Mouse (Mus musculus) forebrain, embryonic 10.5 days (tissue): Measurements from ENCODE around the gene Irf6. TPM values are rescaled to one million over a fixed set of nuclear protein-coding genes. Genes with fewer than 3 reads are reported as not detected.

Experiments used
- DNase-seq: peaks from one replicate; pipeline ENCODE4 v3.0.0-alpha.2; 2017; ENCODE audit warnings: low spot score; ENCODE audit errors: extremely low spot score
- H3K27ac ChIP-seq: fragments of 300-500 bp; sonication (generic); 2 replicates; pipeline ENCODE4 v1.5.1; 2016; ENCODE audit warnings: mild to moderate bottlenecking
- H3K27me3 ChIP-seq: fragments of 300-500 bp; sonication (generic); 2 replicates; pipeline ENCODE4 v1.6.1; 2016; ENCODE audit warnings: mild to moderate bottlenecking; ENCODE audit not compliant: poor library complexity, severe bottlenecking
- H3K36me3 ChIP-seq: fragments of 300-500 bp; sonication (generic); replicated peaks from 2 replicates; pipeline ENCODE4 v1.6.1; 2016; ENCODE audit warnings: mild to moderate bottlenecking, moderate library complexity
- H3K4me1 ChIP-seq: fragments of 300-500 bp; sonication (generic); 2 replicates; pipeline ENCODE4 v1.6.1; 2016
- H3K4me3 ChIP-seq: fragments of 300-500 bp; sonication (generic); 2 replicates; pipeline ENCODE4 v1.5.1; 2016; ENCODE audit warnings: mild to moderate bottlenecking, moderate library complexity
- H3K9me3 ChIP-seq: fragments of 300-500 bp; sonication (generic); 2 replicates; pipeline ENCODE4 v1.6.1; 2016; ENCODE audit warnings: mild to moderate bottlenecking, moderate library complexity
- whole genome bisulfite sequencing: fragments of 180-500 bp; shearing (Covaris S2); methylation state at CpG from one replicate; pipeline ENCODE4 v1.1.7; 2016; 5-methylcytosine and 5-hydroxymethylcytosine counted together
- polyA plus RNA-seq: library from polyadenylated mRNA; unstranded; fragments of >200 nt; fragmentation: Nextera tagmentation; extraction: Ambion mirVana; gene quantifications from 2 replicates; pipeline ENCODE4 v1.2.1, GENCODE M21; 2016

Irf6 gene
- polyA plus RNA-seq, 1 experiment from 2014 or later: 3.9 TPM

DNA sequence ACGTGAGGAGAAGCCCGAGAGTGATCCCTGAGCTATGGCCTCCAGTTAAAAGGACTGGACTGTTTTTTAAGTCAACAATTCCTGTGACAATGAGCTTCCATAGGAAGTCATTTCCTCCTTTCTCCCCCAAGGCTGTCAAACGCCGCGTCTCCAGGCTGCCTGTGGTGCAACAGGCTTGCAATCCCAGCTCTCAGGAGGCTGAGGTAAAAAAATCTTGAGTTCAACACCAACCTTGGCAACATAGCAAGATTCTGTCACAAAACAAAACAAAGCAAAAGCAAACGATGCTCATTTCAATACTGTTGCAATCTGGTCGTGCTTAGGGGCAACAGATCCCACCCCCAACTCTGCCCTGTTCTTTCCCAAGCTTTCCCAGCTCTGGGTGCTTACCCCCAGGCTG lies 14.8 kb upstream of the Irf6 start:
- H3K27me3 ChIP-seq: no peaks in the 10 kb centered on the region
- WGBS: 63% methylated on average over 7 of the region's 7 CpGs

DNA sequence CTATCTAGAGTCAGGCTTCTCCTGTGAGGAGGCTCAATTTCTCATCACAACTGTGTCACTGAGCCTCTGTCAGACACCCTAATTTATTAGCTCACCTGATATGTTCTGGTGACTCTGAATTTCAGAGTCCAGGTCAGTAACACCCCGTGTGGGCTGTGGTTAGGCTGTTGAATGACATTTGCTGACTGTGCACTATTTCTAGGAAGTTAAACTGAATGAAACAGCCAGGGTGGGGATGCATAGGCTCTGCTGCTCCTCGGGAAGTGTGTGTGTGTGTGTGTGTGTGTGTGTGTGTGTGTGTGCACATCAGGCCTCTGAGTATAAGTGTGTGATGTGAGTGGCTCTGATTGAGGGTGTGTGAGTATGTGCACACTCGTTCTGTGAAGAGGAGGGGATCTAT lies 14.2 kb upstream of the Irf6 start:
- Histone ChIP-seq H3K4me1 (0 out of 2 replicates have a peak, but pooled peaks cover 12% of the 10 kb centered on the region), H3K27ac (no peak overlapping the region), H3K36me3 (no peaks in the 10 kb centered on the region), H3K9me3 (no peaks in the 10 kb centered on the region), H3K27me3 (no peaks in the 10 kb centered on the region), H3K4me3 (no peak overlapping the region)
- no peak for DNase-seq
- 64% methylated on average over 3 of the region's 3 CpGs for WGBS

More for the DNA sequence above, 14.8 kb upstream of the Irf6 start:
- Histone ChIP-seq H3K27ac (no peak overlapping the region), H3K4me1 (0 out of 2 replicates have a peak, but pooled peaks cover 12% of the 10 kb centered on the region), H3K4me3 (no peak overlapping the region), H3K9me3 (no peaks in the 10 kb centered on the region), H3K36me3 (no peaks in the 10 kb centered on the region)
- no peak for DNase-seq

DNA sequence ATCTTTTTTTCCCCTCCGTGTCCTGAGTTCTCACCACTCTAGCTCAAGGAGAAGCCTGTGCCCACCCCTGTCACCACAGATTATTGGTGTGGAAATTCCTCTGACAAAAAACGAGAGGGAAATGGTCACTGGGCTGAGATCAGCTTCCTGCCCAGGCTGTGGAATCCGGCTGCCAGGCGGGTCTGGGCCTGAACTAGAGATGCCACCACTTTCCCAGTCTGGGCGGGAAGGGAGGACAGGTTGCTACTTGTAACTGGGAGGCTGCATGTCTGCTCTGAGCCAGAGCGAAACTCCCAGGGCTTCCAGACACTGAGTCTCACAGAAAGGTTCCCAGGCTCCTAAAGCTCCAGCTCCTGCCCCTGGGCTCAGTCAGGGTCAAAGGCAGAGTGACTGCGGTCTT lies 11.8 kb upstream of the Irf6 start:
- Histone ChIP-seq H3K4me1 (0 out of 2 replicates have a peak, but pooled peaks cover 12% of the 10 kb centered on the region), H3K9me3 (no peaks in the 10 kb centered on the region), H3K27me3 (no peaks in the 10 kb centered on the region), H3K4me3 (no peak overlapping the region), H3K36me3 (no peaks in the 10 kb centered on the region), H3K27ac (no peak overlapping the region)
- DNase-seq: no peak
- 80% methylated on average over 7 of the region's 7 CpGs for WGBS

DNA sequence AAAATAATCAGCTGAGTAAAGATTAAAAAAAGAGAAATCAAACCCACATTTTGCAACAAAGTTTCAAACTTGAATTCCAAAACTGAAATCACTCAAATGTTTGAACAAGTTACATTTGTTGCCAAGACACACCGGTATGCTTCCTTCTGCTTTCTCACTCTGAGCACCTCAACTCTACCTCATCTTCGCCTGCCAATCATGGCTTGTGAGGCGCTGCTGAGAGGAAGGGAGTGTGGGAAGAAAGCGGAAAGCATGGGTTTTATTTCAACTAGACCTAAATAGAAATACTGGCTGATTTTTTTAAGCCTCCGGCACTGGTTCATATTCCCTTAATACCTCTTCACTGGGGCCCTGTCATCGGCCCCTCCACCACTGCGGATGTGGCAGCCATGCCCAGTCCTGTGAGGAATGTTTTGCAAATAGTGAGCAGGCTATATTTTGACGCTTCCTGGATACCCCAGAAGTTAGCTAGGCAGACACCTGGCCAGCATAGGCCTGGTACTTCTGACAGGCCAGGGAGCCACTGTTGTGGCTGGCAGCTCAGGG lies 10.3 kb upstream of the Irf6 start:
- Histone ChIP-seq H3K9me3 (no peaks in the 10 kb centered on the region), H3K27me3 (no peaks in the 10 kb centered on the region), H3K27ac (no peak overlapping the region), H3K4me3 (no peak overlapping the region), H3K4me1 (0 out of 2 replicates have a peak, but pooled peaks cover 12% of the 10 kb centered on the region), H3K36me3 (no peaks in the 10 kb centered on the region)
- no peak for DNase-seq
- 90% methylated on average over 8 of the region's 8 CpGs for WGBS

DNA sequence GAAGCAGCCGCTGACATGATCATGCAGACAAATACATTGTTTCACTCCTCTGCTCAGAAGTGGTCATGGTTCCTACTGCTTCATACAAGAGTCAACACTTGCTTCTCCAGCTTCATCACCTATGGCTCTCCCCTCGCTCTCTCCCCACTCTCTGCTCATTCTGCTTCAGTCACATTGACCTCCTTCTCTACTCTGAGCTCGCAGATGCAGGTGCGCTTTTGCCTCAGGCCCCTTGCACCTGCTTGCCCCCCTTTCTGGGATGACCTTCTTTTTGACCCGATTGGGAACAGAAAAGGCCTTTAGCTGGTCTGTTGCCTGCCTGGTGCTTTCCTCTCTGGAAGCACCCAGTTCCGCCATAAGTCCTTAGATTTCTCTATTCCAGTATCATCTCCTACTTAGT lies 8.4 kb upstream of the Irf6 start:
- no peaks in the 10 kb centered on the region for H3K36me3 ChIP-seq
- 88% methylated on average over 6 of the region's 6 CpGs for WGBS
- 0 out of 2 replicates have a peak, but pooled peaks cover 6% of the 10 kb centered on the region for H3K4me1 ChIP-seq
- no peaks in the 10 kb centered on the region for H3K9me3 ChIP-seq
- no peak overlapping the region for H3K4me3 ChIP-seq
- DNase-seq: no peak
- no peak overlapping the region for H3K27ac ChIP-seq
- H3K27me3 ChIP-seq: 0 out of 2 replicates have a peak, but pooled peaks cover 6% of the 10 kb centered on the region

DNA sequence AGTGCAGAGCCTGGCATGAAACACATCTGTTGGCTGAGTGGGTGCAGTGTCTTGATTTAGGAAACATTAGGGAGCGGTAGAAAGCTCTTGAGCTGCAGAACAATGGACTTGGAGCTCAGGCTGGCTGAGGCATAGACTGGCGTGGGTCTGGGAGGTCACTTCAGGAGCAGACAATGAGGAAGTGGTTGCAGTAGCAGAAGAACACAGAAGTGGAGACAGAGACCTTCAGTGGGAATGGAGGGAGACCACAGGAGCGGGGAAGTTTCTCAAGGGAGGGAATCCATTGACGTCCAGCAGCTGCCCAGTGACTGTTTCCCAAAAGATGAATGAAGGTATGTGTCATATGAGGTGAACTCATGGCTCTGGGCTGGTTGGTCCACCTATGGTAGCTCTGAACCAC lies 7.8 kb upstream of the Irf6 start:
- H3K36me3 ChIP-seq: no peaks in the 10 kb centered on the region
- no peak overlapping the region for H3K27ac ChIP-seq
- H3K9me3 ChIP-seq: no peaks in the 10 kb centered on the region
- 84% methylated on average over 4 of the region's 4 CpGs for WGBS
- no peak overlapping the region for H3K4me3 ChIP-seq
- H3K4me1 ChIP-seq: 0 out of 2 replicates have a peak, but pooled peaks cover 6% of the 10 kb centered on the region
- no peak for DNase-seq
- H3K27me3 ChIP-seq: 0 out of 2 replicates have a peak, but pooled peaks cover 8% of the 10 kb centered on the region

DNA sequence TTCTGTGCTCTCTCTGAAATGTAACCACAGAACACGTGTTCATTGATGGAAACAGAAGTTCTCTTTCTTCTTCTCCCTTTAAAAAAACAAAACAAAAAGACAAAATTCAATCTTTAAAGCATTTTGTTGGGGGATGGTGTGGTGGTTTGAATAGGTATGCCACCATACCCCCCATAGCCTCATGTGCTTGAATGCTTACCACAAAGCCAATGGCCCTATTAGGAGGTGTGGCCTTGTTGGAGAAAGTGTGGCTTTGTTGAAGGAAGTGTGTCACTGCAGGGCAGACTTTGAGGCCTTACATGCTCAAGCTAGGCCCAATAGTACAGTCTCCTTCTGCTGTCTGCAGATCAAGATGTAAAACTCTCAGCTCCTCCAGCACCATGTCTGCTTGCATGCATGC lies 6.5 kb upstream of the Irf6 start:
- Histone ChIP-seq H3K4me3 (no peak overlapping the region), H3K9me3 (no peaks in the 10 kb centered on the region), H3K36me3 (no peaks in the 10 kb centered on the region), H3K27ac (no peak overlapping the region), H3K4me1 (no peaks in the 10 kb centered on the region), H3K27me3 (peaks cover 19% of the 10 kb centered on the region)
- WGBS: 86% methylated on average over 1 of the region's 1 CpGs
- DNase-seq: no peak

DNA sequence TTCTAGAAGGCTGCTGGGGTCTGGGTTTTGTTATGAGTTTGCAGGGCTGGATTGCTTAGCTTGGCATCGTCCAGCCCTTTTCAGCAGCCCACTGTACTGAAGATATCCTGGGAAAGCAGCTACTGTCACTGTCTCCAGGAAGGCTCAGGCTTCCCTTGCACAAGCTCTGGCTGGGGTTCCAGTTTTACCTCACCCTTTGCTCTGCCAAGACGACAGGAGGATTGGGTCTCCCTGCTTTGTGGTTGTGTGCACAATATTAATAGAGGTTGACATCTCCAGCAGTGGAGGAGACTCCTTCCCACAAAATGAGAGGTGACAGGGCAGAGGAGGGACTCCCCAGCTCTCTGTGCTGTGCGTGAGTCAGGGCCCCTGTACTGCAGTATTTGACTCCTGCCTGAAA lies 3.7 kb upstream of the Irf6 start:
- Histone ChIP-seq H3K4me1 (peaks cover 15% of the 10 kb centered on the region), H3K27me3 (peaks cover 47% of the 10 kb centered on the region), H3K27ac (no peak overlapping the region), H3K4me3 (no peak overlapping the region), H3K9me3 (no peaks in the 10 kb centered on the region), H3K36me3 (no peaks in the 10 kb centered on the region)
- WGBS: 68% methylated on average over 3 of the region's 3 CpGs
- DNase-seq: no peak

DNA sequence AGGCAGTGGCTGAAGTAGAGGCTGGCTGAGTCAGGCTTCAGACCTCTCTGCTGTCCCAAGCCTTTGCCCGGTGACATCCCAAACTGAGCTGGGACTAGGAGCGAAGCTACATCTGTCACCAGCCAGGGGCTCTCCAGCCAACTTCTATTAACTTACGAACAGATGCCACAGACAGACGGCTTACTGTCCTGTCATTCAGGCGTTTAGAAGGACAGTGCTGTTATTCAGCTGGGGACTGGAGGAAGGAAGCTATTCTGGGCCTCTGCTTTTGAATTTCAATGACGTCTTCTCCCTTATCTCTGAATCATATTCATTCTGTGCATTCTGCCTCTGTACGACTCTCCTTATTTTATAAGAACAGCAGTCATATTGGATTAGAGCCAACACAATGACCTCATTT lies 1.8 kb upstream of the Irf6 start:
- DNase-seq: no peak
- H3K4me1 ChIP-seq: peaks cover 15% of the 10 kb centered on the region
- H3K9me3 ChIP-seq: no peaks in the 10 kb centered on the region
- H3K27ac ChIP-seq: no peak overlapping the region
- H3K4me3 ChIP-seq: no peak overlapping the region
- H3K27me3 ChIP-seq: peaks cover 65% of the 10 kb centered on the region
- H3K36me3 ChIP-seq: no peaks in the 10 kb centered on the region
- WGBS: 61% methylated on average over 7 of the region's 7 CpGs

DNA sequence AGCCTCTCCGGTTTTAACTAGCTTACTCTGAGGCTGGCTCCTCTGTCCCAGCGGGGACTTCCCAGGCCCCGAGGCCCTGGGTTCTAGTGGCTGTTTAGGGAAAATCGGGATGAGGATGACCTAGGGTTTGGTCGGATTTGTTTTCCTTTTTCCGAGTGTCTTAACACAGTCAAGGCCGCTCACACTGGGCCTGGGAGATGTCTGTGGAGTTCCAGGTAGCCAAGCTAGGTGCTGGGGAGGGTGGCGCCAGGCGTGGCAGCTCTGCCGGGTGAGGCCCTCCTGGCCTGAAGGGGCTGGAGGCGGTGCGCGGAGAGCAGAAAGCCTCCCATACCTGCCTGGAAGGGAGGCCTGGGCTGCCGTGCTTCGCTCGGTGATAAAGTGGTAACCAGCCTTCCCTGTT lies 650 bp downstream of the Irf6 start:
- Histone ChIP-seq H3K27me3 (peaks cover 72% of the 10 kb centered on the region), H3K9me3 (no peaks in the 10 kb centered on the region), H3K4me1 (peaks cover 19% of the 10 kb centered on the region), H3K4me3 (peak overlapping the region; percentile 50), H3K36me3 (no peaks in the 10 kb centered on the region), H3K27ac (no peak overlapping the region; the same call in 1 of the 2 replicates)
- DNase-seq: no peak
- 16% methylated on average over 16 of the region's 16 CpGs for WGBS

DNA sequence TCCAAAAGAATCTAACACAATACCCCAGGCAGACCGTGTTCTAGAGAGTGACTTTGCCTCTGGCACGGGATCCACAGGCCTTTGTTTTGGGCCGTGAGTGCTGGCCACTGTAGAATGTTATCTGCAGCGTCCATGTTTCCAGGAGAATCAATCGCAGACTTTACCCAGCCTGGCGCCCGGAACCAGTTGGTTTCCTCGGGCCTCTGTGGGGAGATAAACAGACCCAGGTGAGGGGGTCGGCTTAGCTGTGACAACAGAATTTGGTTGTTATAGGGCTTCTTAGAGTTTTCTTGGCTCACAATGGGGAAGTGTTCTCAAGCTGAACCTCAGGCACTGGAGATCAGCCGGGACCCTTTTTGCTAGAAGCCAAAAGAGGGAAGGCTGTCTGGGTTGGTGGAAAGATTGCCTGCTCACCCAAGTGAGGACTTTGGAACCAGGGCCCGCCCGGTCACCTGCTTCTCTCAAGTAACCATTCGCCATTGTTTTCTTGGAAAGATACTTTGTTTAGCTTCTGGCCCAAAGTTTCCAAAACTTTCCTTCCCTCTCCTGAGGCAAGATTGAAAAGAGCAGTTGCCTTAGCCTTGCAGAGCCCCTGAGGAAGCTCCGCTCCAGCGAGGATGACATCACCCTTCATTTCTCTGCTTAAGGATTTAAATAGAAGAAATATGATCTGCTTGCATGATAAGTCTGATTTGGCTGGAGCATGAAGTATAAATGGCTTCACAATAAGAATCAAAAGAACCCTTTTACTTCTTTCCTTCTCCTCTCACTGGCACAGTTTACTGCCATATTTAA lies 3.6 kb downstream of the Irf6 start:
- Histone ChIP-seq H3K4me3 (no peak overlapping the region), H3K4me1 (peaks cover 39% of the 10 kb centered on the region), H3K36me3 (no peaks in the 10 kb centered on the region), H3K9me3 (no peaks in the 10 kb centered on the region), H3K27me3 (peaks cover 55% of the 10 kb centered on the region), H3K27ac (no peak overlapping the region)
- no peak for DNase-seq
- 77% methylated on average over 15 of the region's 15 CpGs for WGBS

DNA sequence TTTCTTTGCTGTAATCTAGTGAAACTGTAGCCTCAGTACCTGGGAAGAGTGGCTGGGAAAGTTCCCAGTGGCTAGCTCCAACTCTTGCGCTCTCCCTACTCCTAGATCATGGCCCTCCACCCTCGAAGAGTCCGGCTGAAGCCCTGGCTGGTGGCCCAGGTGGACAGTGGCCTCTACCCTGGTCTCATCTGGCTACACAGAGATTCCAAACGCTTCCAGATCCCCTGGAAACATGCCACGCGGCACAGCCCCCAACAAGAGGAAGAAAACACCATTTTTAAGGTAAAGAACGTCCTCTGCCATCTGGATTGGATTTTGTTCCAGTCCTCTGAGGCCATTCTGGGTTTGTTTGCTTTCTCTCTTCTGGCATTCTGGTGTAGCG lies 4.2 kb downstream of the Irf6 start:
- Histone ChIP-seq H3K36me3 (no peaks in the 10 kb centered on the region), H3K27ac (no peak overlapping the region), H3K27me3 (peaks cover 49% of the 10 kb centered on the region), H3K9me3 (no peaks in the 10 kb centered on the region), H3K4me3 (no peak overlapping the region), H3K4me1 (peaks cover 39% of the 10 kb centered on the region)
- 76% methylated on average over 8 of the region's 8 CpGs for WGBS
- DNase-seq: no peak

DNA sequence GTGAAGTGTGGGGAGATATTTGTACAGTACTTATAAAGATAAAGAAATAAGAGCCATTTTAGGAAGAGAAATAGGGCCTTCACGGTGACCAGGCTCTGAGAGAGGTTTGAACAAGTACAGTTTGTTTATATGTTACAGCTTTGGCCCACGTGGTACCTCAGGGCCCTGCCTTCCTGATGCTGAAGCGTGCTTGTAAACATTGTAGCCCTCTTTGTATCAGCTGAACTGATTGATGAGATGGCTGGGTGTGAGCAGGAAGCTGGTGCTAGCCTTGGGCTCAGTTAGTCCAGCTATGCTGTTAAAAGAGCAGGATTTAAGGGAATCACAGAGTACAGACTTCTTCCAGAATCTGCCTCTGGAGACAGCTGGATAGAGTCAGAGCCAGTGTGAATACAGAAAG lies 6.3 kb downstream of the Irf6 start:
- DNase-seq: no peak
- H3K4me1 ChIP-seq: peaks cover 24% of the 10 kb centered on the region
- no peaks in the 10 kb centered on the region for H3K36me3 ChIP-seq
- H3K27ac ChIP-seq: no peak overlapping the region
- 74% methylated on average over 3 of the region's 3 CpGs for WGBS
- H3K4me3 ChIP-seq: no peak overlapping the region
- no peaks in the 10 kb centered on the region for H3K9me3 ChIP-seq
- H3K27me3 ChIP-seq: peaks cover 28% of the 10 kb centered on the region
